Mouse (Mus musculus): ENCODE data around the gene Elk3. TPM values are rescaled to one million over a fixed set of nuclear protein-coding genes. Genes with fewer than 3 reads are reported as not detected.
A peak's percentile ranks its signal among the peaks of the same experiment; 100 is the strongest.

Gene Elk3
- polyA plus RNA-seq, 1 experiment from 2014 or later: 4.2 TPM

- Histone ChIP-seq H3K4me2 (no peak overlapping the region), H3K4me1 (replicated peaks) (peaks cover 24% of the 10 kb centered on the region; the same call in 1 of the 2 replicates), H3K27me3 (peaks cover 9% of the 10 kb centered on the region), H3K9ac (no peak overlapping the region), H3K9me3 (replicated peaks) (no peaks in the 10 kb centered on the region), H3K27ac (no peak overlapping the region), H3K36me3 (no peaks in the 10 kb centered on the region), H3K4me3 (replicated peaks) (no peak overlapping the region)
- 51% methylated on average over 7 of the region's 7 CpGs for WGBS (ENCODE audit: insufficient replicate concordance)
- peak; percentile 20 for DNase-seq
- ATAC-seq (ENCODE audit: low read depth): peak; percentile 26; the same call in 1 of the 2 replicates
Measured at GRCm38 (mm10) chr10:93291352-93291751, 19.6 kb downstream of the Elk3 start.

- ATAC-seq (ENCODE audit: low read depth): no peak
- Histone ChIP-seq H3K36me3 (no peaks in the 10 kb centered on the region), H3K9me3 (replicated peaks) (no peaks in the 10 kb centered on the region), H3K4me2 (no peak overlapping the region), H3K27ac (no peak overlapping the region), H3K4me3 (replicated peaks) (no peak overlapping the region), H3K4me1 (replicated peaks) (peaks cover 26% of the 10 kb centered on the region), H3K27me3 (0 out of 2 replicates have a peak, but pooled peaks cover under 1% of the 10 kb centered on the region), H3K9ac (no peak overlapping the region)
- no peak for DNase-seq
- 64% methylated on average over 6 of the region's 6 CpGs for WGBS (ENCODE audit: insufficient replicate concordance)
Measured at GRCm38 (mm10) chr10:93289404-93289803, 21.5 kb downstream of the Elk3 start.

GRCm38 (mm10) chr10:93288336-93288735 lies 22.6 kb downstream of the Elk3 start:
- DNase-seq (no peak), ATAC-seq (ENCODE audit: low read depth) (no peak)
- Histone ChIP-seq H3K27ac (no peak overlapping the region), H3K4me3 (replicated peaks) (no peak overlapping the region), H3K4me2 (no peak overlapping the region), H3K9ac (no peak overlapping the region), H3K9me3 (replicated peaks) (no peaks in the 10 kb centered on the region), H3K27me3 (no peaks in the 10 kb centered on the region), H3K4me1 (replicated peaks) (peaks cover 22% of the 10 kb centered on the region), H3K36me3 (no peaks in the 10 kb centered on the region)
- WGBS (ENCODE audit: insufficient replicate concordance): 74% methylated on average over 4 of the region's 4 CpGs

- no peak for DNase-seq
- Histone ChIP-seq H3K27ac (no peak overlapping the region), H3K4me3 (replicated peaks) (no peak overlapping the region), H3K4me2 (no peak overlapping the region), H3K4me1 (replicated peaks) (peaks cover 19% of the 10 kb centered on the region), H3K36me3 (no peaks in the 10 kb centered on the region), H3K9ac (no peak overlapping the region), H3K9me3 (replicated peaks) (no peaks in the 10 kb centered on the region), H3K27me3 (no peaks in the 10 kb centered on the region)
- ATAC-seq (ENCODE audit: low read depth): no peak
- 47% methylated on average over 8 of the region's 8 CpGs for WGBS (ENCODE audit: insufficient replicate concordance)
Measured at GRCm38 (mm10) chr10:93287551-93288145, 23.3 kb downstream of the Elk3 start.

- Histone ChIP-seq H3K9me3 (replicated peaks) (no peaks in the 10 kb centered on the region), H3K9ac (no peak overlapping the region), H3K4me1 (replicated peaks) (peaks cover 15% of the 10 kb centered on the region), H3K36me3 (no peaks in the 10 kb centered on the region), H3K27me3 (no peaks in the 10 kb centered on the region), H3K4me3 (replicated peaks) (no peak overlapping the region), H3K4me2 (no peak overlapping the region), H3K27ac (no peak overlapping the region)
- no peak for ATAC-seq (ENCODE audit: low read depth)
- no peak for DNase-seq
- 32% methylated on average over 5 of the region's 5 CpGs for WGBS (ENCODE audit: insufficient replicate concordance)
Measured at GRCm38 (mm10) chr10:93285489-93285888, 25.4 kb downstream of the Elk3 start.

- no peaks in the 10 kb centered on the region for H3K27me3 ChIP-seq
- 67% methylated on average over 4 of the region's 4 CpGs for WGBS (ENCODE audit: insufficient replicate concordance)
- no peak for DNase-seq
- H3K9me3 ChIP-seq (replicated peaks): no peaks in the 10 kb centered on the region
- H3K4me2 ChIP-seq: no peak overlapping the region
- no peak overlapping the region for H3K4me3 ChIP-seq (replicated peaks)
- H3K9ac ChIP-seq: no peak overlapping the region
- no peak for ATAC-seq (ENCODE audit: low read depth)
- peaks cover 15% of the 10 kb centered on the region for H3K4me1 ChIP-seq (replicated peaks)
- H3K27ac ChIP-seq: no peak overlapping the region
- no peaks in the 10 kb centered on the region for H3K36me3 ChIP-seq
Measured at GRCm38 (mm10) chr10:93283258-93283657, 27.7 kb downstream of the Elk3 start.

- WGBS (ENCODE audit: insufficient replicate concordance): 75% methylated on average over 12 of the region's 12 CpGs
- Histone ChIP-seq H3K4me3 (replicated peaks) (no peak overlapping the region), H3K36me3 (no peaks in the 10 kb centered on the region), H3K9me3 (replicated peaks) (no peaks in the 10 kb centered on the region), H3K9ac (no peak overlapping the region), H3K27ac (no peak overlapping the region), H3K27me3 (no peaks in the 10 kb centered on the region), H3K4me2 (no peak overlapping the region), H3K4me1 (replicated peaks) (peaks cover 8% of the 10 kb centered on the region; the same call in 1 of the 2 replicates)
- ATAC-seq (ENCODE audit: low read depth) (no peak), DNase-seq (no peak)
Measured at GRCm38 (mm10) chr10:93282526-93282964, 28.4 kb downstream of the Elk3 start.

GRCm38 (mm10) chr10:93281092-93281491 lies 29.8 kb downstream of the Elk3 start:
- H3K27ac ChIP-seq: no peak overlapping the region
- 68% methylated on average over 7 of the region's 7 CpGs for WGBS (ENCODE audit: insufficient replicate concordance)
- no peak for ATAC-seq (ENCODE audit: low read depth)

GRCm38 (mm10) chr10:93280586-93280985 lies 30.3 kb downstream of the Elk3 start:
- Histone ChIP-seq H3K4me3 (replicated peaks) (no peak overlapping the region), H3K9ac (no peak overlapping the region), H3K4me2 (no peak overlapping the region), H3K36me3 (no peaks in the 10 kb centered on the region), H3K27me3 (no peaks in the 10 kb centered on the region), H3K9me3 (replicated peaks) (no peaks in the 10 kb centered on the region), H3K4me1 (replicated peaks) (peaks cover 6% of the 10 kb centered on the region; the same call in 1 of the 2 replicates), H3K27ac (no peak overlapping the region)
- no peak for DNase-seq
- ATAC-seq (ENCODE audit: low read depth): no peak
- WGBS (ENCODE audit: insufficient replicate concordance): 80% methylated on average over 12 of the region's 12 CpGs

More at GRCm38 (mm10) chr10:93281092-93281491, 29.8 kb downstream of the Elk3 start:
- Histone ChIP-seq H3K4me2 (no peak overlapping the region), H3K9me3 (replicated peaks) (no peaks in the 10 kb centered on the region), H3K36me3 (no peaks in the 10 kb centered on the region), H3K9ac (no peak overlapping the region), H3K4me1 (replicated peaks) (peaks cover 6% of the 10 kb centered on the region; the same call in 1 of the 2 replicates), H3K27me3 (no peaks in the 10 kb centered on the region), H3K4me3 (replicated peaks) (no peak overlapping the region)
- DNase-seq: no peak

- WGBS (ENCODE audit: insufficient replicate concordance): 76% methylated on average over 9 of the region's 9 CpGs
- DNase-seq: no peak
- no peak overlapping the region for H3K4me2 ChIP-seq
- H3K27ac ChIP-seq: no peak overlapping the region
- no peak overlapping the region for H3K4me3 ChIP-seq (replicated peaks)
- no peak for ATAC-seq (ENCODE audit: low read depth)
- H3K27me3 ChIP-seq: no peaks in the 10 kb centered on the region
- no peaks in the 10 kb centered on the region for H3K9me3 ChIP-seq (replicated peaks)
- peaks cover 8% of the 10 kb centered on the region for H3K4me1 ChIP-seq (replicated peaks)
- no peaks in the 10 kb centered on the region for H3K36me3 ChIP-seq
- no peak overlapping the region for H3K9ac ChIP-seq
Measured at GRCm38 (mm10) chr10:93279062-93279461, 31.9 kb downstream of the Elk3 start.

GRCm38 (mm10) chr10:93278361-93278760 lies 32.6 kb downstream of the Elk3 start:
- H3K27ac ChIP-seq: no peak overlapping the region
- no peaks in the 10 kb centered on the region for H3K36me3 ChIP-seq
- no peak overlapping the region for H3K4me3 ChIP-seq (replicated peaks)
- ATAC-seq (ENCODE audit: low read depth): no peak
- 71% methylated on average over 8 of the region's 8 CpGs for WGBS (ENCODE audit: insufficient replicate concordance)
- H3K9me3 ChIP-seq (replicated peaks): no peaks in the 10 kb centered on the region
- H3K4me2 ChIP-seq: no peak overlapping the region
- no peak for DNase-seq
- H3K9ac ChIP-seq: no peak overlapping the region
- no peaks in the 10 kb centered on the region for H3K27me3 ChIP-seq
- peaks cover 11% of the 10 kb centered on the region for H3K4me1 ChIP-seq (replicated peaks)

- H3K9me3 ChIP-seq (replicated peaks): no peaks in the 10 kb centered on the region
- H3K4me2 ChIP-seq: no peak overlapping the region
- H3K27me3 ChIP-seq: no peaks in the 10 kb centered on the region
- WGBS (ENCODE audit: insufficient replicate concordance): 70% methylated on average over 9 of the region's 9 CpGs
- no peak overlapping the region for H3K27ac ChIP-seq
- ATAC-seq (ENCODE audit: low read depth): no peak
- H3K36me3 ChIP-seq: no peaks in the 10 kb centered on the region
- no peak overlapping the region for H3K4me3 ChIP-seq (replicated peaks)
- peaks cover 11% of the 10 kb centered on the region for H3K4me1 ChIP-seq (replicated peaks)
- no peak overlapping the region for H3K9ac ChIP-seq
- DNase-seq: no peak
Measured at GRCm38 (mm10) chr10:93276857-93277256, 34.1 kb downstream of the Elk3 start.
